Mouse (Mus musculus) layer of hippocampus, adult 11-12 months (tissue): ENCODE measurements around the gene Celf1.

Source experiments
- DNase-seq: peaks from one replicate; pipeline ENCODE4 v3.0.0; 2022; ENCODE audit warnings: low spot score

Celf1 gene

DNA sequence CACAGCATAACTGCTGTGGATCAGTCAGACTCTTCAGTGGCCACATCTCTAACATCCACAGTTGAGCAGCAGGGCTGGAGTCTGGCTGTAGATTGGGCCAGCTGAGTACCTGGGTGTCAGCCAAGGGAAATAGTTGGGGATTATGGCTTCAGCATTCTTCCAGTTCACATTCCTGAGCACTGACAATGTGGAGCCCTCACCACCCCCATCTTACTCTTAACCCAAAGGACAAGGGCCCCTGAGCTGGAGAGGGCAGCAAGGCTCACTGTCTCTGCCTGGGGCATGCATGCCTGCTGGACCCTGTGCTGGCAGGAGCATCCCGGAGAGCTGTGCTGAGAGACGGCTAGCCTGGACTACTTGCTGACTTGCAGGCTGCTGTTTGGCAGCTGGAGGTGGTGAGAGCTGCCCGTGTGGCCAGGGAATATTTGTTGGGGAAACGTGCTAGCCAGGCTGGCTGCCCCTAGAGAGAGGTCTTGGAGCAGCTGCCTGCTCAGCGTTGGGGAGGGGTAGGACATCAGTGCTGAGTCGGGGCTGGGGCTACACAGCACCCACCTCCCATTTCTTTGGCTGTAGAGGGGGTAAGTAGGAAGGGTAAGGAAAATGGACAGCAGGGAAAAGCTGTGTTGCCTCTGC is 121.8 kb downstream of the Celf1 start:
- DNase-seq = no peak

DNA sequence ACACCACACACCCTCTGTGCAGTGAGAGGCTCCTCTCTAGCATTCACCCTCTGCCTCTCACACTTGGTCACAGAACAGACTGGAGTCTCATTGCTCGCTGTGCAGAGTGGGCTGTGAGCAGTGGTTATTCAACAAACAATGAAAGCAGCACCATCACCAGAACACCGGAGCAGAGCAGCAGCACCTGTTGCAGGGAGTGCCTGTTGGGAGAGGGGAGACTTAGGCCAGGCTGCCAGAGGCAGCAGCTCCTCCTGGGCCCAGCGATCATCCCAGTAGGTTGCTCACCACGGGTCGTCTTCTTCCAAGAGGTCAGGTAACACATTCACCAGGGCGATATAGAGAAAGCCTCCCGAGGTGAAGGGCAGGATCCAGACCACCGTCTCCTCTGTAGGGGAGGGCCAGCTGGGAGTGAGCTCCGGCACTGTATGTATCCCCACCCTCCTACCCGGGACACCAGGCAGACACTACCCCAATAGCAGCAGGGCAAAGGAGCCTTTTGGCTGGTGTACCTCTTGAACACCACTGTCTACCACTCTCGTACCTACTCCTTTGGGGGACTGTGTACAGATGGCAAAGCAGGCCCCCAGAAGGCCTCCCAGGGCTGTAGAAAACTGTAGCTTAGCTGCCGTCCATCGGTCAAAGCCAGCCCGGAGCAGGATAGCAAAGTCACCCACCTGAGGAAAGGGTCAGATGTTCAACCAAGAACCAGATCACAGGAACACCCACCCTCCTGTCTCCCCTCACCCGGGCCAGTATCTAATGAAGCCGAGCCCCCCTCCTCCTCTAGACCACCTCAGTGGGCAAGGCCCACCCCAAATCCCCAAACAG is 122.8 kb downstream of the Celf1 start:
- no peak for DNase-seq

DNA sequence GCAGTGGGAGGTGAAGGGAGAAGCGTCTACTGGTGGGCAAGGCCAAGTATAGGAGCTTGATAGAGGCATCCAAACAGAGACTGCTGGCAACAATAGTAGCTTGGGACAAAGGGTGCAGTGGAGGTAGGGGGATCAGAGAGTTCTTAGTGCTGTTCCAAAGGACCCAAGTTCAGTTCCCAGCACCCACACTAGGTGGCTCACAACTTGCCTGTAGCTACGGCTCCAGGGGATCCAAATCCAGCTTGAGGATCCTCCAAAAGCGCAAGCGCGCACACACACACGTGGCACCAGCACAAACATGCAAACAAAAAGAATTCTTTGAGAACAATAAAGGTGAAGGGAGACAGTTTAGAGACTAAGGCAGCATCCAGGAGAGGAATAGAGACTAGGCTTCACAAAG is 124.0 kb downstream of the Celf1 start:
- no peak for DNase-seq

DNA sequence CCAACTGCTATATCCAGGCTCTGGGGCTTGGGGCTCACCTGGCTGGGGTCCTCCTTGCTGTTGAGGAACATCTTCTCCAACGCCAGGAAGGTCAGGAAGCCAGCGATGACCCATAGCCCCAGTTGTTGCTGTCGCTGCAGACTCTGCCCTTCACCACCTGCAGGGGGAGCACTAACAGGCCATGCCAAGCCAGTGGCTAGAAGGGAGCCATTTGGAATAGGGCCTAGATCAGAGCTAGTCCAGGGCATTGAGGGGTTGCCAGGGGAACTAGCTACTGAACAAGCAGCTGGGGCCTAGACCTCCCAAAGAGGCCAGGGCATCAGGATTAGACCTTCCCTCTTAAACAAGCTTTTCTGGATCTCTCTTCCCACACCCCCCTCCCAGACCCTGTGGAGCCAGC is 125.4 kb downstream of the Celf1 start:
- DNase-seq = peak; percentile 60

DNA sequence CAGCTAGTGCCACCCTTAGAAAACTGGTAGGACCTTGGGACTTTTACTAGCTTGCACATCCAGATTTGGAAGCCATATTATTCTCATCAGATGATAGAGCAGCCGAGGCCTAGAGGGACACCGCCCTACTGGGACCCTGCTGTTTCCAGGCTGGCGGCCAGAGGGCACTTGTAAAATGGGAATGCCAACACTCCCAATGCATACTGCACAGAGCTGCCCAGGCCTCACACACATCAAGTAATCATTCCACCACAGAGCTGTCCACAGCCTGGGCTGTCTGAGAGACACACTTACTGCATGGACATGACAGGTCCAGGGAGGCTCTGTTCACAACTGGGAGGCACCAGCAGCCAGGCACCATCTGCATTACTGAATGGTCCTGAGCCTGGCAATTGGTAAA is 126.3 kb downstream of the Celf1 start:
- DNase-seq = no peak

DNA sequence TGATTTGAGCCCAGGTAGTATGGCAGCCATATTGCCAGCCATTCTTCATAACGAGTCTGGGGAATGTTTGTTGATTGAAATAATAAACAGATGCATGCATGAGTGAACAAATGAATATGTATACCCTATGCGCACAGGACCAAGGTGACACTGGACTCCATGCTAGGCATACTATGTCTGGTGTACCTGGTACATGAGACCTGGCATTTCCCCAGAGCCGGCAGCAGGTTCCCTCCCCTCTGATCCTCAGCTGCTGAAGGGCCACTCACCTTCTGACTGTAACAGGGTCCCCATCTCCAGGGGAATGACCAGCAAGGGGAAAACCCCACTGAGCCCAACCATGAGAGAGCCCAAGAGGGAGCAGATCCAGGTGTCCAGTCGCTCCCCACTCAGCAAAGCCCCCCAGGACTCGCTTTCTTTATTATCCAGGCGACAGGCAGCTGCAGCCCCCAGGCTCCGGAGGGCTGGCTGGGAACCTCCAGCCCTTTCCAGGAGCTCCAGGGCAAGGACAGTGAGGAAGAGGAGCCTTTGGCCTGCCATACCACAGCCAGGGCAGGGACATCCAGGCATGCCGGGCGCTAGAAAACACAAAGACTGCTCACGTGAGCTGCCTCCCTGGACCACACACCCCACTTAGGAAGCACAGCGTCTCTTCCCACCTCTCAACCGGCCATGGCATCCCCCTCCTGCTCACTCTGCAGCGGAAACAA is 128.1 kb downstream of the Celf1 start:
- no peak for DNase-seq

DNA sequence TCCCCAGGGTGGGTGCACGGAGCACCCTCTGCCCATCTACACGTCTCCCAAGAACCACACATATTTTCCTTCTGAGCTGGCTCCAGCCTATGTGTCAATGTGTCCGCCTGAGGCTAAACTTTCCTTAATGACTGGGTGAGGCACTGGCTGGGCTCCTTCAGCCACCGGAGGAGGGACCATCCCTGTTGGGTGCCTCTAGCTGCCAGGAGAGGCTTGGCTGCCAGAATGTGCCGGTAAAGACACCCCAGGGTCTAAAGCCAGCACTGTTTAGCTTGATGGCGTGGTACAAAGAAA is 128.6 kb downstream of the Celf1 start:
- no peak for DNase-seq
